Mouse (Mus musculus) B cell, adult 2 months (primary cell): Measurements from ENCODE around the gene Cyth3.
A peak's percentile ranks its signal among the peaks of the same experiment; 100 is the strongest.

ENCODE experiments used
- DNase-seq, 2 experiments: peaks; one replicate each; pipeline ENCODE4 v3.0.0; 2022

Cyth3 gene

GRCm38 (mm10) chr5:143621893-143622622 is at the start of gene Cyth3:
Gene Cyth3, plus strand, starts transcription at chr5:143622447.
- peak; percentile 98 for DNase-seq

GRCm38 (mm10) chr5:143573067-143573466 is 49.2 kb upstream of the Cyth3 start:
- DNase-seq = no peak

GRCm38 (mm10) chr5:143574261-143575178 is 47.7 kb upstream of the Cyth3 start:
- DNase-seq = no peak

- peak; percentile 23 to 36 for DNase-seq
These were observed 42.6 kb upstream of the Cyth3 start for GRCm38 (mm10) chr5:143579537-143580203.

GRCm38 (mm10) chr5:143580982-143581381 is 41.3 kb upstream of the Cyth3 start:
- no peak for DNase-seq

- no peak for DNase-seq
These were observed 40.4 kb upstream of the Cyth3 start for GRCm38 (mm10) chr5:143581874-143582273.

- no peak for DNase-seq
These were observed 39.2 kb upstream of the Cyth3 start for GRCm38 (mm10) chr5:143583081-143583480.

- DNase-seq = no peak
These were observed 37.3 kb upstream of the Cyth3 start for GRCm38 (mm10) chr5:143584982-143585381.

- DNase-seq = no peak
These were observed 35.9 kb upstream of the Cyth3 start for GRCm38 (mm10) chr5:143586386-143586785.

- no peak for DNase-seq
These were observed 33.1 kb upstream of the Cyth3 start for GRCm38 (mm10) chr5:143589108-143589507.

GRCm38 (mm10) chr5:143592926-143593325 is 29.3 kb upstream of the Cyth3 start:
- DNase-seq = no peak

GRCm38 (mm10) chr5:143593563-143594146 is 28.6 kb upstream of the Cyth3 start:
- DNase-seq = no peak

GRCm38 (mm10) chr5:143594291-143595065 is 27.8 kb upstream of the Cyth3 start:
- no peak for DNase-seq

GRCm38 (mm10) chr5:143602051-143602450 is 20.2 kb upstream of the Cyth3 start:
- no peak for DNase-seq

- no peak for DNase-seq
These were observed 18.0 kb upstream of the Cyth3 start for GRCm38 (mm10) chr5:143604157-143604774.

GRCm38 (mm10) chr5:143606756-143607155 is 15.5 kb upstream of the Cyth3 start:
- no peak for DNase-seq

- DNase-seq = no peak
These were observed 14.1 kb upstream of the Cyth3 start for GRCm38 (mm10) chr5:143608175-143608574.

- no peak for DNase-seq
These were observed 10.3 kb upstream of the Cyth3 start for GRCm38 (mm10) chr5:143611954-143612353.

- DNase-seq = no peak
These were observed 9.0 kb upstream of the Cyth3 start for GRCm38 (mm10) chr5:143613265-143613664.

- DNase-seq = no peak
These were observed 7.7 kb upstream of the Cyth3 start for GRCm38 (mm10) chr5:143614519-143614918.

- no peak for DNase-seq
These were observed 6.9 kb upstream of the Cyth3 start for GRCm38 (mm10) chr5:143615353-143615752.

- DNase-seq = no peak
These were observed 6.1 kb upstream of the Cyth3 start for GRCm38 (mm10) chr5:143616116-143616515.
